Mouse (Mus musculus) cerebellum, adult 2 months (tissue): ENCODE data around the gene Fam118b.

Experiments
- CTCF ChIP-seq: fragments of 200-500 bp; IDR thresholded peaks from 2 replicates; pipeline ENCODE4 v1.5.1; 2011; ENCODE audit warnings: low read depth, mild to moderate bottlenecking, control low read depth, low read length, moderate library complexity, borderline replicate concordance; ENCODE audit not compliant: insufficient read depth
- POLR2A ChIP-seq: fragments of 200-500 bp; IDR thresholded peaks from 2 replicates; pipeline ENCODE4 v1.6.1; 2011; ENCODE audit warnings: low read length, control low read depth, borderline replicate concordance; ENCODE audit not compliant: insufficient read depth

DNA sequence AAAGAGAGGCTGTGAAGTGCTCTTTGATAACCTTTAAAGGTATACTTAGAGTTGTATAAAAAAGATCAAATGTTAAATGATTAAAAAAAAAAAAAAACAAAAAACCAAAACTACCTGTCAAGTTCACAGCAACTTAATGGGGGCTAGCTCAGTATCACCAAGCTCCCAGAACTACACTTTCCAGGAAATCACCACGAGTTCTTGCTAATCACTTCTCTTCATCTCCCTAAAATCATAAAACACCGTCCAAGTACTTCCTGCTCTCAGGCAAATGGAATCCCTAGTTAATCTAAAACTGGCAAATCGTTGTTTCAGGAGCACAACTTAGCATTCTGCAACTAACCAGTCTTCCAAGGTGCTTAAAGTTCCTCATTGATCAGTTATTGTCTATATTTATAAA lies 3.1 kb downstream of the Fam118b start:
- TF ChIP-seq POLR2A, result no peak
- TF ChIP-seq CTCF, result no peak
